Mouse (Mus musculus): ENCODE results near the gene Krtdap. TPM values are rescaled to one million over a fixed set of nuclear protein-coding genes. Genes with fewer than 3 reads are reported as not detected.

Gene Krtdap
- total RNA-seq, 4 experiments from 2014 or later = not detected

GRCm38 (mm10) chr7:30837277-30837676 lies 49.6 kb downstream of the Krtdap start:
- DNase-seq (ENCODE audit: low spot score in 2 of 2) = no peak

GRCm38 (mm10) chr7:30840306-30840705 lies 52.6 kb downstream of the Krtdap start:
- DNase-seq (ENCODE audit: low spot score in 2 of 2) = no peak

Other genes with a start within 250 kb of the Krtdap start
- 1 to 10 TPM; 5.5 to 8.1 (median 6.4) TPM for gene Hspb6, start 235.7 kb upstream of the Krtdap start, total RNA-seq (2022)
- 1 to 10 TPM; 3.4 to 4.4 (median 4.0) TPM for gene Proser3, start 235.6 kb upstream of the Krtdap start, total RNA-seq (2022)
- 10 to 100 TPM; 33.8 to 45.0 (median 41.1) TPM for gene Lin37, start 228.1 kb upstream of the Krtdap start, total RNA-seq (2022)
- 10 to 100 TPM; 61.5 to 76.6 (median 71.7) TPM for gene U2af1l4, start 224.6 kb upstream of the Krtdap start, total RNA-seq (2022)
- 1 to 10 TPM; 5.7 to 7.5 (median 6.3) TPM for gene Gm49396, start 224.6 kb upstream of the Krtdap start, total RNA-seq (2022)
- 100 to 1,000 TPM in 3 of 4 experiments, 10 to 100 TPM in 1; 97.2 to 102 (median 101) TPM for gene Psenen, start 224.3 kb upstream of the Krtdap start, total RNA-seq (2022)
- gene Igflr1, start 222.5 kb upstream of the Krtdap start, total RNA-seq (2022) = 1 to 10 TPM; 2.5 to 3.8 (median 2.8) TPM
- gene Kmt2b, start 199.2 kb upstream of the Krtdap start, total RNA-seq (2022) = 10 to 100 TPM; 43.7 to 52.9 (median 47.6) TPM
- not detected for gene Zbtb32, start 189.0 kb upstream of the Krtdap start, total RNA-seq (2022)
- under 1 TPM in 3 of 4 experiments, not detected in 1; 0.23 to 0.51 (median 0.35) TPM for gene Upk1a, start 175.0 kb upstream of the Krtdap start, total RNA-seq (2022)
- gene Cox6b1, start 161.7 kb upstream of the Krtdap start, total RNA-seq (2022) = 100 to 1,000 TPM; 641 to 753 (median 694) TPM
- not detected for gene Etv2, start 152.0 kb upstream of the Krtdap start, total RNA-seq (2022)
- 10 to 100 TPM; 57.5 to 68.0 (median 63.6) TPM for gene Rbm42, start 137.6 kb upstream of the Krtdap start, total RNA-seq (2022)
- 1 to 10 TPM; 5.6 to 9.1 (median 7.3) TPM for gene Haus5, start 122.9 kb upstream of the Krtdap start, total RNA-seq (2022)
- not detected for gene Pmis2, start 116.3 kb upstream of the Krtdap start, total RNA-seq (2022)
- not detected for gene 2200002J24Rik, start 89.0 kb upstream of the Krtdap start, total RNA-seq (2022)
- 1 to 10 TPM in 3 of 4 experiments, under 1 TPM in 1; 0.57 to 2.0 (median 1.6) TPM for gene Atp4a, start 75.7 kb upstream of the Krtdap start, total RNA-seq (2022)
- 100 to 1,000 TPM; 113 to 127 (median 115) TPM for gene Tmem147, start 58.4 kb upstream of the Krtdap start, total RNA-seq (2022)
- not detected for gene Gapdhs, start 44.2 kb upstream of the Krtdap start, total RNA-seq (2022)
- gene Sbsn, start 36.4 kb upstream of the Krtdap start, total RNA-seq (2022) = 10 to 100 TPM; 12.0 to 17.3 (median 13.7) TPM
- gene Dmkn, start 24.1 kb upstream of the Krtdap start, total RNA-seq (2022) = 1 to 10 TPM; 4.1 to 5.2 (median 4.7) TPM
- gene Ffar2, start 35.9 kb downstream of the Krtdap start, total RNA-seq (2022) = not detected
- gene Ffar3, start 68.3 kb downstream of the Krtdap start, total RNA-seq (2022) = not detected
- not detected for gene Ffar1, start 73.7 kb downstream of the Krtdap start, total RNA-seq (2022)
- 1 to 10 TPM in 1 of 4 experiments, under 1 TPM in 2, not detected in 1; 0.24 to 1.8 (median 0.37) TPM for gene Cd22, start 92.4 kb downstream of the Krtdap start, total RNA-seq (2022)
- 100 to 1,000 TPM; 200 to 254 (median 210) TPM for gene Mag, start 127.0 kb downstream of the Krtdap start, total RNA-seq (2022)
- gene Hamp2, start 136.8 kb downstream of the Krtdap start, total RNA-seq (2022) = not detected
- 1 to 10 TPM in 1 of 4 experiments, not detected in 3; 1.1 TPM for gene Hamp, start 156.1 kb downstream of the Krtdap start, total RNA-seq (2022)
- gene Usf2, start 168.9 kb downstream of the Krtdap start, total RNA-seq (2022) = 100 to 1,000 TPM; 114 to 125 (median 120) TPM
- 1 to 10 TPM; 5.2 to 6.6 (median 6.1) TPM for gene Lsr, start 185.6 kb downstream of the Krtdap start, total RNA-seq (2022)
- under 1 TPM in 2 of 4 experiments, not detected in 2; 0.18 to 0.30 TPM for gene Fam187b, start 185.9 kb downstream of the Krtdap start, total RNA-seq (2022)

All from left cerebral cortex, adult 8-10 months (tissue).